Mouse (Mus musculus): ENCODE measurements around the gene Gm21954.
A peak's percentile ranks its signal among the peaks of the same experiment; 100 is the strongest.

The Gm21954 gene

DNA sequence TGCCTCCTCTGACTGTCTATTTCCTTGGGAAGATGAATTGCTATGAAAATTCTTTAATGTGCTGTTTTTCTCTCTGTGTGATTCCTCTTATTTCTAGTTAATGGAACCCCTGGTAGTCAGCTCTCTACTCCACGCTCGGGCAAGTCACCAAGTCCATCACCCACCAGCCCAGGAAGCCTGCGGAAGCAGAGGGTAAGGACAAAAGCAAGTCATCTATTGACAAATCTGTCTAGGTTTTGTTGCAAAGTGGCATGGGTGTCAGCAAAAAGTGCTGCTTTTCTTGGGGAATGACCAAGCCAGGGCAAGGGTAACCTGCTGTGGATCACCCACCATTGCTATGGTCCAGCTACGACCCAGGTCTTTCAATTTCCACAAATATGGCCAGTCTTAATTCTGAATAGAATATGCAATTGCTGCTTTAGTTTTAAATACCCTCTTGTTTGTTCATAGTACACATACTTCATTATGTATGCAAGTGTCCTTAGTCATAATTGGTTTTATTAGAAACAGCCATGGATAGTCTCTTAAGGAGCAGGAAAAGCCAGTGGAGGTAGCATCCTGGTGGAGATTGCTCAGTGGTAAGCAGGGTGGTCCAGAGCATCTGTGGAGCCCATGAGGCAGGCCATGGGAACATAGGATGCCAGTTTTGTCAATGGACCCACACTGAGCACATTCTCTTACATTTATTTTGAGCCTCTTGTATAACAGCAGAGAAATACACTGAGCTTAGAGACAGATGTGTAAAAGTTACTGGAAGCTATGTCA lies 8.9 kb downstream of the Gm21954 start:
- DNase-seq (ENCODE audit: low read depth, low spot score) = no peak

DNA sequence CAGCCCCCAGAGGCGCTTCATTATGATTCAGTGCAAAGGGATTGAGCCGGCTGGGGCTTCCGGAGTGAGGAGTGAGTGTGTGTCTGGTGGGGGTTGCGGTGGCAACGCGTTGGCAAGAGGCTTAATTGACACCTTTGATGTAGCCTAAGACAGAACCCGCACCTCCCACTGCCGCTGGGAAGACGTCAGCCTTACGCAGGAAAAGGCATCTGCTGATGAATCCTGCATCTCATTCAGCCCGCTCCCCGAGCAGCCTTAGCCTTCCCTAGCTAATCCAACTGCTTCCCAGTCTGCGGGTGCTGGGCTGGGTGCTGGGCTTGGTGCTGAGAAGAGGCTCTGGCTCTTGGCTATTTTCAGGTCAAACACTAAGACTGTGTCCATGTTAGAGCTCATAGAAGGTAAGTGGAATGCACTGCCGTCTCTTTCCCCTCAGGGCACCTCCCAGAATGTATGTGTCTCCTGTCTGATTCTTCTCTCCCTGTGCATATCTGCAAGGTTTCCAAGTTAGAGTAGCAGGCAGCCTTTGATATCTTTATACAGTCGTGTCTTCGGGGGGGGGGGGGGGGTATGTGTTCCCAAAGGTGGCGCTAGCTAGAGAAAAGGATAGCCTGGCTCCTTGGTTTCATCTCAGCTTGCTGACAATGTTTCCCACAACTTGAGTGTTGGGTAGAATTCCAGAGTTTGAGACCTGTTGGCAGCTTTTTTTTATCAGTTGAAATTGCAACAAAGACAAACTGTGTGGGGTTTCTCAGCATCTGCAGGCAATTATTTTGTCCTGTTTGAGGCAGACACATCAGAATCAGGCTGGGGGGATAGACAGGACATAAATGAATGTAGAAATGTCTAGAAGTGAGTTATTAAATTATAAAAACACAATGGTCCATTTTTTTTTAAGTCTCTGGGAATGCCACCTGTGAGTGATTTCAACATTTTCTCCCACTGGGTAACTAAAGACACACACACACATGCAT lies 10.0 kb downstream of the Gm21954 start:
- DNase-seq (ENCODE audit: low read depth, low spot score) = no peak

DNA sequence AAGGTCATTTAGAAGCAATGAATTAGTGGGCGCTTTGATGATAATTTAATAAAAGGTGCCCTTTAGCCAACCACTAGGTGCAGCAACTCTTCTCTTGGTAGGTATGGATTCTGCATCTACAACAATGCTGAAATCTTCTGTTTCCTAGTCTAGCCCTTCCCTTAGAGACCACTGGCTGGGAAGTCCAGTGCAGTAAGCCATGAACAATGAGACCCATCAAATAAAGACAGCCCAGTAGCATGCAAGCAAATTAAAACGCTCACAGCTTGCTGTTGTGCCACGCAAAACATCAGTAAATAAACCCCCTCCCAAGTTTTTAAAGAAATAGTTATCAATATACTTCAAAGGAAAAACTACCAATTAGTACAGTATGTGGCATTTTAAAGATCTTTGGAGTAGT lies 10.9 kb downstream of the Gm21954 start:
- DNase-seq (ENCODE audit: low read depth, low spot score) = no peak

DNA sequence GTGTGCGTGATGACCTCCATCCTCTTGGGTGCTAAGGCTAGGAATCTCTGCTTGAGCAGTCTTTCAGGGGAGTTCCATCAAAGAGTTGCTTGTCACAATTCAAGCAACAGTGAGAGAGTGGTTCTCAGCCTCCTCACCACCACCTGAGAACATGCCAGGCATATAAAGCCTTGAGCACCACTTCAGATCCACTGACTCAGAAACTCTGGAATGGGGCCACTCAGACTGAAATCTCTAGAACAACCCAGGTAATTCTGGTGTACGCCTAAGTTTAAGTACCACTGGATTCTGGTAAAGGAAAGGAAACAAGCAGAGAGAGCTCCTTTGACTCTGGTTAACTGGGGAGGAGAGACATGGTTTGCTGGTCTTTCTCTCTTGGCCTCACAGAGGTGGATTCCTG lies 19.5 kb downstream of the Gm21954 start:
- no peak for DNase-seq (ENCODE audit: low read depth, low spot score)

DNA sequence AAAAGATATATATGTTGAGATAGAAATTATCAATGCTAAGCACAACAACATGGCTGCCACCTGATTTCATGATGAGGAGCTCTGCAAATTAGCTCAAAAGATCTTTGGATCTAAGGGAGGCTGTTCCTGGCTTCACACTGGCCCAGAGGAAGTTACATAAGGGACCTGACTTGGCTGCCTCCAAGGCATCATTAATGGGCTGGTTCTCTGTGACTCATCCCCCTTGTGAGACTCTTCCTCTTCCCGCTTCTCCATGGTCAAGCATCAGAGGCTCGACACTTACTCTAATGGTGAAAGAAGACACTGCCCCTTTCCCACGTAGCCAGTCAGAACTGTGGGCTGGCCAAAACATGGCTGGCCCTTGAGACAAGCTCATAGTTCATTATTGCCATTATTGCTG lies 20.1 kb downstream of the Gm21954 start:
- DNase-seq (ENCODE audit: low read depth, low spot score) = peak; percentile 29

DNA sequence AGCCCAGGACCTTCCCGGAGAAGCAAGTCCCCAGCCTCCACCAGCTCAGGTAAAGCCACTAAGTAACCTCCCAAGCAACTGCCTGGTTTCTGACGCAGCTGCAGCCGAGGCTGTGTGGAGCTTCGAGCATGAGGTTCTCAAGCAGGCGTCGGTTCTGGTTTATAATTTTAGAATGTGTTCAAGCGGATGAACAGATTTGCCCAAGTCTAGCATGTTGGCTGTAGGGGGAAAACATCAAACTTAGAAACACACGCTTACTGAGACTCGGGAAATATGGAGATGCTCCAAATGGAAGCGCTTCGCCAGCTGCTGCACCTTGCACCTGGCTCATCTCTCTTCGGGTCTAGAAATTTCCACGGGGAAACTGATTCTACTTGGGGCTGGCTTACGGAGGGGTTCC lies 21.0 kb downstream of the Gm21954 start:
- no peak for DNase-seq (ENCODE audit: low read depth, low spot score)

DNA sequence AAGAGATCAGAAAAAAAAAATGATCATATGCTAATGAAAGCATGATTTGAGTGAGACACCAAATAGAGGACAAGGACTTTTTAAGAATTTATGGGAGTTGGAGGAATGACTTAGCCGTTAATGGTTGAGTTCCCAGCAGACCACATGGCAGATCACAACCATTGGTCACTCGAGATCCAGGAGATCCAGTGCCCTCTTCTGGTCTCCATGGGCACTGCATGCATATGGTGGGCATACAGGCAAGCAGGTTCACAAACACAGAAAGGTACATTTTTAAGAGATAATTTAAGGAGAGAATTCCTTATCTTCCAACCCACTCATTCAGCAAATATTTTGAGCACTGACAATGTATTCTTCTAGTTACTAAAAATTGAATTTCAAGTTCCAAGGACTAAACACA lies 22.9 kb downstream of the Gm21954 start:
- no peak for DNase-seq (ENCODE audit: low read depth, low spot score)

DNA sequence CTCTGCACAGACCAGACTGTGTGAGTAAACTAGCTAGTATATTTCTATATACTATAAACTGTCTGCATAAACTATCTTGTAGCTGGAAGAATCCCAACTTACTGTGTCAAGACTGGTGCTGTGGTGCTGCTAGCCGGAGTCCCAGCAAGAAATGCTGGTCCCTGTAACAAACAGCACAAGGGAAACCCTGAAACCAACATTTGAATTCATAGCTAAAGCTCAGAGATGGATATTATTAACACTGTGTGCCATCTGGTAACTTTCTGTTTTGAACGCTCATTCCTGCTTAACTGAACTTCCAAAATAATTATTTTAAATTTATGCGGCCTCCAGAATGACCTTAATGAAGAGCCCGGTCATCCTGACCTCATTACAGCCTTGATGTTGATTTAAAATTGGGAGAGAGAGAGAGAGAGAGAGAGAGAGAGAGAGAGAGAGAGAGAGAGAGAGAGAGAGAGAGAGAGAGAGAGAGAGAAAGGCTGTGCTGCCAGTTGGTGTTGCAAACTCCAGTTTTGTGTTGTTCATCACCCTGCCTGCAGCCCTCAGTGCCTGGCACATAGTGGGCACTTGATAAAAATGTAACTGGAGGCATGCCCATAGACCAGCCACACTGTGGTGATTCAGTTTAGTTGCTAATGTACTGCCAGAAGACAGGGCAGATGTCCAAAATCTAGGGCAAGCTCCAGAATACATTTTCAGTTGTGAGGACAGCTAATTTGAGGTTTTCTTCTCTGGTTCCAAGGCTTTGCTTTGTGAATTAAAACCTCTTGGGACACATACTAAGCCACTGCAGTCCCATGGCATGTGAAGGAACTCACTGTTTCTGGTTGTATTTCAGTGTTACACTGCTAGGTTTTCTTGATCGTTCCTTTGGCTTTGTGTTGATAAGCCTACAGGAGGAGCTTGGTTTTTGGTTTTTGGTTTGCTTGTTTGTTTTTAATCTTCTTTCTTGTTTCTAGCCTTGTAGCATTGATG lies 24.2 kb downstream of the Gm21954 start:
- peak; percentile 42 for DNase-seq (ENCODE audit: low read depth, low spot score)

DNA sequence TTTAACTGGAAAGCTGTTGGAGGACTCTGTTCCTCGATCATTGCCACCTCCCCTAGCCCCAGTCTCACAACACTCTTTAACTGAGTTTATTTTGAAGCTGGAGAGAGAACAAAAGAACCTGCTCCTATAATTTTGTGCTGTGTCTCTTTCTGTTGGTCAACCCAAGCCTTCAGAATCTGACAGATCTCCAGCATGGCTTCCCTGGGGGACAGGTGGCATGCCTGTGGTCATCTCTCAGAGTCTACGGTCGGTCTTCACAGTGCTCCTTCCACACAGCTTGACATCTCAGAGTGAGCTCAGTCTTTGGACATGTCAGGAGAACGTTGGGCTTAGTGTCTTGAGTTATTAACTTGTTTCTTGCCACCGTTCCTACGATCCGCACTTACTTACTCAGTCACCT lies 25.3 kb downstream of the Gm21954 start:
- DNase-seq (ENCODE audit: low read depth, low spot score) = no peak

DNA sequence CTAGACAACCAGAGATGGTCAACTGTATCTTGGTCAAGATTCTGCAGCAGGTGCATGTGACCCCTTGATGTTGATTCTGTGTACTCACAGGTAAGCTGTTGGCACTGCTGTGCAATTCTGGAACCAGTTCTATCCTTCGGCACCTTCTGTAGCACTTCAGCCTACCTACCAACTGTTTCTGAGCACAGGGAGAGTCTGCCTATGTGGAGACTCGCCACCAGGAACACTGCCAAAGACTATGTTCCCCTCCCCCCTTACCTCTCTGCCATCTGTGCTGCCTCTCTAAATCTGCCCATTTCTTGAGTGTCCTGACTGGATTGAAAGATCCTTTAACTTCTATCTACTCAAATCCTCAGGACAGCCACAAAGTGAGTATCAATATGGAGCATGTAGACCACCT lies 28.3 kb downstream of the Gm21954 start:
- no peak for DNase-seq (ENCODE audit: low read depth, low spot score)

DNA sequence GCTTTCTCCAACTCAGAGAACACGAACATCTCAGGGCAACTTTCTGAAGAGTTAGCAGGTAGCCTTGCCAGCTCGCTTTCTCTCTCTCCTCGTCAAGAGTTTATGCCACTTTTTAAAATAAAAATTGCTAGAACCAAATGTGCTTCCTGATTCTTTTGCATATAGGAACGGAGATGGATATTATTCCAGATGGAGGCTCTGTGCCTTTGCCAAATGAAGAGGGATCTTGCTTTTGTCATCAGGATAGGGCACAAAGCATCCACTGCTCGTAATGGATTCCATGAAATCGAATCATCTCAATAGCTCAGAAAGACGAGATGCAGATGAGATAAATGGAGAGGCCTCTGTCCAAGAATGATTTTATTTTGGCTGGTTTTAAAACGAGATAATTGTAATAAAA lies 28.7 kb downstream of the Gm21954 start:
- no peak for DNase-seq (ENCODE audit: low read depth, low spot score)

DNA sequence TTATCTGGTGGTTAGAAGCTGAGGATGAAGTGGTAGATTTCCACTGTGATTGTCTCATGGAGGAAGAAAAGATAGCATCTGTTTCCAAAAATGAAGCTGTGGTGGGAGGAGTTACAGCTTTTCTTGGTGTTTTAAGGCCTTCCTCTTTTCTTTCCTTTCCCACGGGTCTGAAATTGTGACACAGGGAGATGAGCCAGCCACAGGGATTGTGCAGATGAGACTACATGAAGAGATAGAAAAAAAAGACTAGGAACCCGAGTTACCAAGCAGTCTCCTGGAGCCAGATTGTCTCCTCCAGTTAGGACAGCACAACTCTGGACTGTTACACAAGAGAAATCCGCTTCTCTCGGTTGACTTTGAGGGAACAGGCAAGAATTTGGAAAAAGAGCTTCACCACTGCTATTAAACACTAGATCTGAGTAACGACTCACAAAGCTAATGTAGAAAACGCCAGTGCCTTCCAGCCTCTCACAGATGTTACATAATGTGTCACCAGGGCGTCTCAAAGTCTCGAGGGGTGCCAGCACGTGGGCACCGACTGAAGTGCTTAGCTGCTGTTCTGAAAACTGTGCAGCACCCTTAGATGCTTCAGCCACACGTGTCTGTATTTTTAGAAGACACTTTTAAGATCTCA lies 29.9 kb downstream of the Gm21954 start:
- no peak for DNase-seq (ENCODE audit: low read depth, low spot score)

DNA sequence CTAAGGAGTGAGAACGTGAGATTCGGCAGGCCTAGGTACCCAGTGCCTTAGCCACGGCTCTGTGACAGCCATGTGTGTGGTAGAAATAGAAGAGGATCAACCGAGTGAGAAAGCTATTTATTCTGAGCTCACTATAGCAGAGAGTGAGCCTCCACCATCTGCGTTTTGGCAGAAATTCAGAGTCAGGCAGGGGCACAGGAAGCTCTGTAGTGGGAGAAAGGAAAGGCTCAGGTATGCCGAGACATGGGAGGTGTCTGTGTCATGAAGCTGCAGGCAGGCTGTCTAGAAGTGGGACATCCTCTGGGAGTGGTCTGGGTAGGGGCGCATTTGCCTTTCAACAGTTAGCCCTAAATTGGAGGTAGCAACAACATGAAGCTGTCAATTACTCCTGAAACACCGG lies 31.7 kb downstream of the Gm21954 start:
- no peak for DNase-seq (ENCODE audit: low read depth, low spot score)

DNA sequence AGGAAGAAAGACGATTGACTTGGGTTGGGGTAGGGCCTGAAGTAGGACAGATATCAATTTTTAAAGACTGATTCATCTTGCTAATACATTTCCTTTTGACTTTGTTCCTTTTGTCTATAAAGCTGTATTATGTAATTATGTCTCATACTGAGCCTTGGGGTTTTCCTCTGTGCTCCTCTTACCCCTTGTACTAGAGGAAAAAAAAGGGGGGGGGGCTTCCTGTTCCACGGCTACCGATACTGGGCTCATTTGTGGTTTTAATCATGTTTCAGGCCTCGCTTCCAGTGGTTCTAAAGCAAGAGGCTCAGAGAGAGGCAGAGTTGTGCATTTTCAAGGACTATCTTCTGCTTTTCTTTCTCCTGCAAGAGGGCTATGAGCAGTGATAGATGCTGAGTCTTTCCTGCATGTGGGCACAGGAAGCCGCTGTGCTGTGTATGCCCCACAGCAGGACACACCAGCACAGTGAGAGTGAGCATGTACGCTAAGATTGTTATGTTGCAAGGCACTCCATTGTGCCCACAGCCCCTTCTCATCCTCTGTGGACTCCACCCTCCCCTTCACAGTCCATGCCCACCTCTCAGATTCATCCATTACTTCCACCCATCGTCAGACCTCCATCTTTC lies 33.1 kb downstream of the Gm21954 start:
- DNase-seq (ENCODE audit: low read depth, low spot score) = no peak

DNA sequence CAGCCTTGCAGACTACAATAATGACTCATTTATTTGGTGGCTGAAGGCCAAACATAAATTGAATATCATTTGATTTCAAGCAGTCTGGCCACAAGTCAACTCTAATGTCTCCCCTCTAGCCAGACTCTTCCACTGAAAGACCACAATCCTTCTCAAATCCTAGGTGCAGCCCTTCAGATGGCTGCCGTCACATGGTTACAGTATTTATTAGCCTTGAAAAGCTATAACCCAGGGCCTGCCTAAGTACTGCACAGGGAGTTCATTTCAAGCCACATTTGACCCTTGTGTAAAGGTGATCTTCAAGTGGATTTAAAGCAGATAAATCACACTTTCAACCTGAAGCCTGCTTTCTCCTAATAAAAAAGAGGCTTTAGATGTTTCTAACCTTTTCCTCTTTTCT lies 37.7 kb downstream of the Gm21954 start:
- no peak for DNase-seq (ENCODE audit: low read depth, low spot score)

DNA sequence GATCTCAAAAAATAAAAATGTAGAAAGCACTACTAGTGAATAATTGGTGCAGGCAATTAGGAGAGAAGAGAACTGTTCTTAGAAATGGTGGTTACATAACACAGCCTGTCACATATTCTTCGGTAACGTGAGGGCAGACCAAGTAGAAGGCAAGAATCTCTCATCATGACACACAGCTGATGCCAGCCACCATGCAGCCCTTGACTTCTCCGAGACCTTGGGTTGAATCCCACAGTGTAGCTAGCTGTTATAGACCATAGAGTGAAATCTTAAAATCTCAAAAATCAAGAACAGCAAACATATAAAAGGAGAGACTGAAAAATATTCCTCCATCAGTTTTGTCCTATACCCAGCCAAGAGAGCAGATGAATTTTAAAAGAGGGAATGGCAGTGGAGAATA lies 40.8 kb downstream of the Gm21954 start:
- DNase-seq (ENCODE audit: low read depth, low spot score) = no peak

DNA sequence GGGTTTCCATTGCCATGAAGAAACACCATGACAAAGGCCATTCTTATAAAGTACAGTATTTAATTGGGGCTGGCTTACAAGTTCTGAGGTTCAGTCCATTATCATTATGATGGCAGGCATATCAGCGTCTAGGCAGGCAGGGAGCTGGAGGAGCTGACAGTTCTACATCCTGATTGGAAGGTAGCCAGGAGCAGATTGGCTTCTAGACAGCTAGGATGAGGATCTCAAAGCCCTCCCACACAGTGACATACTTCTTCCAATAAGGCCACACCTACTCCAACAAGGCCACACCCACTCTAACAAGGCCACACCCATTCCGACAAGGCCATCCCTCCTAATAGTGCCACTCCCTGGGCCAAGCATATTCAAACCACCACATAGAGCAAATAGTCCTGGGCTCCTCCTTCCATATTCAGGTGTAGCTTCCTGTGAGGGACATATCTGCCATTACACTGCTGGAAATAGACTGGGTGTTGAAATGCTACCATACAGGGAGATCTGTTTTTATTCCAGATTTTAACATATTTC lies 41.9 kb downstream of the Gm21954 start:
- no peak for DNase-seq (ENCODE audit: low read depth, low spot score)

DNA sequence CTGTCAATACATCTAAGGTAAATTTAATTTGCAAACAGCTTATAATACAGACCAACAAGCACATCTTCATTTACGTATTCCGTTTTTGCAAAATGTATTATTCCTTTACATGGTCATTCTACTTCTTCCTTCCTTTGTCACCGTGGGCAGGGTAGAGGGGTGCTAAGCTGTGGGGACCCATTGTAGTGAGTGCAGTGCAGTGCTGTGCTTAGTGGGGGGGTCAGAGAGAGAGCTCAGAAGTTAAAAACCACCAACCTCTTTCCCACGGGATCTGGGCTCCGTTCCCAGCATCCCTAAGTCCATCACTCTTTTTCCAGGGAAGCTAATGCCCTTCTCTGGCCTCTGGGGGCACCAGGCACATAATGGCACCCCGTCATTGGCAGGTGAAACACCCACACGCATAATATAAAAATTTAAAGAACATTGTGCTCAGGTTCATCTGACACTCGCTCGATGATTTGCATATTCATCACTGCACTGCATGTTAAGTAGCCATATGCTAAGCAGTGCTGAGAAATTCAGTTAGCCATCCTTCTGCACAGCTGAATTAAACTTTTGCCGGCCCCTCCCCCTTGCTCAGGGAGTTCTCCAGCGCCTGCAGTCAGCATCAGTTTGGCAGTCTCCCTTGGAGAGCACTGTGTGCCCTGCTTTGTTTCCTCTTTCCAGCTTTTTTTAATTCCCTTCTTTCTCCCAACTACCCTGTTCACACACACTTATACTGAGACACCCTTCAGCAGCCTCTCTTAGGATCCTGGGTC lies 48.2 kb downstream of the Gm21954 start:
- DNase-seq (ENCODE audit: low read depth, low spot score) = no peak

DNA sequence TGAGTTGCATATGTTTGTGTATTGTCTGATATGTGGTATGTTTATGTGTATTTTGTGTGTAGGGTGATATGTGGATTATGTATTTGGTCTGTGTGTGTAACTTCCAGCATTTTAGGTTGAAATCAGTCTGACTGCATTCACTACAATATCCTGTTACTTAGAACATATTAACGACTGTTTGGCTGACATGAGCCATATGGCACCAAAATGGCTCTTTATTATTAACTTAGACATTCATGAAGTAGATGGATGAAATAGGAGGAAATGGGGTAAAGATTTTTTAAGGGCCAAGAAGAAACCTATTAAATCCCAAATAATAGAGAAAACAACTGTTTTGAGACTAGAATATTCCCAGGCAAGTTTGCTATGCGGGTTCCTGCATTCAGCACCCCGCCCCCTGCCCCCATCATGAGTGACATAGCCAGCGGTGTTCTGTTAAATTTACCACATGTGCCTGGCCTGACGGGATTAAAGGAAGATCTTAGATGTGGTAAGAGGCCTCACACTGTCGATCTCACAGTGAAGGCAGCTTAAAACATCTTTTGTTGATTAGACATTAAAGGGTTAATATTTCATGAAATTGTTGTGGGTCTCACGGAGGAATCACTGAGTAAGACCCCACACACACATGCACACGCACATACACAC lies 51.5 kb downstream of the Gm21954 start:
- DNase-seq (ENCODE audit: low read depth, low spot score) = no peak

Measured in skeletal muscle tissue, adult 2 months (tissue).